Mouse (Mus musculus): ENCODE data around the gene St8sia1.

The St8sia1 gene

GRCm38 (mm10) chr6:142858937-142859336 is 105.3 kb downstream of the St8sia1 start:
- DNase-seq, result no peak

GRCm38 (mm10) chr6:142856258-142856874 is 107.9 kb downstream of the St8sia1 start:
- DNase-seq, result no peak

DNA sequence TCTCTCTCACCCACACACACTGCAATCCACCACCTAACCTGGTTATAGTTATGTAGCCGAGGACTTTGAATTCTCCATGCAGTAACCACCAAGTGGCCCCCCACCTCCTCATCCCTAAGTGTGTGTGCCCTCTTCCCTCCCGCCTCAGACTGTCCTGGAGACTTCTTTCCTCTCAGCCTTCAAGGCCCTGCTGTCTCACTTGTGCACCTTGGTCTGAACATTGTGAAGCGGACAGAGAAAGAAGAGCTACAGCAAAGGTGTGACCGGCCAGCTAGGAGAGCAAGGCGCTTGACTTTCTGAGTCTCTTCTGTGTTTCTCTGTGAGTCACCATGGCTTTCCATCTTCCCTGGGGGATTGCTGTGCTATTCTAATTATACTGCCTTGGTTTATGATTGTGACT is 108.5 kb downstream of the St8sia1 start:
- no peak for DNase-seq

DNA sequence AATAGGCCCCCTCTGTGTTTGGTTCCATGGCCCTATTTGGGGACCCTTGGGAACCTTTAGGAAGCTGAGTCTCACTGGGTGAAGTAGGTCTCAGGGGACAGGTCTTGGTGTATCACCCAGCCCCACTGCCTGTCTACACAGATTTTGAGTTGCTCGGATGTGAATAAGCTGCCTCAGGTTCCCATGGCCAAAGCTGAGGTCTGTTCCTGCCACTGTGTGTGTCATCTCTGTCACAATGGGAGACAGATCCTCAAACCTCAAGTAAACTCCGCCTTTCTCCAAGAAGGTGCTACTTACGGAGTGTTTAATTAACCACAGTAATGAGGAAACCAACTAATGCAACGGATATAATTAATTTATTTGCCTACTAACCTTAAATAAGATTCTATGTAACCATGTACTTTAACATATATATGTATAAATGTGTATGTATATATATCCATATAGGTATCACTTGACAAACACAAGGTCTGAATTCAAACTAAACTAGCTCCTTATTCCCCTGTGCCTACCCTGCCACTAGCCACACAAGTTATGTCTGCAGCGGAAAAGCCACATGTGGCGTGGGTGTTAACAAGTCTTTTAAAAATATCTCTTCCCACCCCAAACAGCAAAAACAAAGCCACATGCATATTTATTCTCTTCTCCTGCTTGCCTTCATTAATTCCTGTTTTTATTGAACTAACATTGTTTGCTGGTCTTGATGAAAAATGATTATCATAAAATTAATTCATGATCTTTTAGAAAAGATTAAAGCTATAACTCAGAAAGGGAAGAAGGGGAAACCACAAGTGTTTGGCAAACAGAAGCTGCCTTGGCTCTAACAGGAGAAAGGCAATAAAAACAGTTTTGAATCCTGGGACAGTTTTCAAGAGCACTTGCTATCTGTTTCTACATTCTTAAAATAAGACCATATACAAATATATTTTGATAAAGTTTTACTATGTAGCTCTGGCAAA is 111.6 kb downstream of the St8sia1 start:
- DNase-seq, result no peak

GRCm38 (mm10) chr6:142850436-142850835 is 113.8 kb downstream of the St8sia1 start:
- DNase-seq, result no peak

- no peak for DNase-seq
These were observed 114.9 kb downstream of the St8sia1 start for GRCm38 (mm10) chr6:142849326-142849725.

DNA sequence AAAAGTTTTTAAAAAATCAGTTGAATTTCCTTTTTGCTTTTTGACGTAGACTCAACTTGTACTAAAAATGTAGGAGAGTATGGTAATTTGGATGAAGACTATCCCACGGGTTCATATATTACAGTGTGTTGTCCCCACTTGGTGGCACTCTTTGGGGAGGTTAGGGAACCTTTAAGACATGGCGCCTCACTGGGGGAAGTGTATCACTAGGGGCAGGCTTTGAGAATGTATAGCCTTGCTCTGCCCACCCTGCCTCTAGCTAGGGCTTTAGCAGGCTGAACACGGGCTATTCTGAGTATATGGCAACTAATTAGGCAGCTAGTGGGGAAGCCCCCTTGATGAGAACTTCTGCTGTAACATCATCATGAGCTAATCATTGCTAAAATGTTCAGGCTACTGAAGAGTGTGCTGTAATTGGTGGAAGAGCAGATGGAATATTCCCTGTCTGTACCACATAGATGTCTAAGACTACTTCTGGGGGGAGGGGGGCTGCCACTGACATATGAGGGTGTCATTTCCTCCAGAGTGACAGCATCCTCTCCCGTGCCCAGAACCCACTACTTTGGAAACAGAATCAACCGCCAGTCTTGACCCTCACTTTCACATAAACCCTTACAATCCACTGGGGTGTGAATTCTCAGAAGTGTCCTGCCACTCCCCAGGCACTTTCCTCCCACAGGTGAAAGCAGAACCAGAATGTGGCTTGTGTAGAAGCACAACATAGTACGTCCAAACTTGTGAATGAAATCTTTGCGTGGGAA is 116.2 kb downstream of the St8sia1 start:
- DNase-seq, result no peak

GRCm38 (mm10) chr6:142846855-142847254 is 117.4 kb downstream of the St8sia1 start:
- DNase-seq, result no peak

DNA sequence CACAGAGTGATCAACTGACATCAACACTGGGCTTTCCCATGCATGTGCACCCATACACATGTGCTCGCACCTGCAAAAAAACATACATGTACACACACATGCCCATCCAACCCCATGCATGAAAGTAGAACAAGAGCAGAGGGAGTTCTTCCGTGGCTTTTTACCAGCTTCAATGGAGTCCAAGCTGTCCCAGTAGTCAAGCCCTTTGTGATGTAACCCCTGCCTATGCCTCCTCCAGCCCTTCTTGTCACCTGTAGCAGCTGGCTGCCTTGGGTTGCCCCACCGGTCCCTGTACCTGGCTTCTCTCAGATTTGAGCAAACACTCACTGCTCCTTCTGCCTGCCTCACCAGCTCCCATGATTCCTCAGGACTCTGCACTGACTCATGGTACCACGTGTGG is 119.2 kb downstream of the St8sia1 start:
- no peak for DNase-seq

DNA sequence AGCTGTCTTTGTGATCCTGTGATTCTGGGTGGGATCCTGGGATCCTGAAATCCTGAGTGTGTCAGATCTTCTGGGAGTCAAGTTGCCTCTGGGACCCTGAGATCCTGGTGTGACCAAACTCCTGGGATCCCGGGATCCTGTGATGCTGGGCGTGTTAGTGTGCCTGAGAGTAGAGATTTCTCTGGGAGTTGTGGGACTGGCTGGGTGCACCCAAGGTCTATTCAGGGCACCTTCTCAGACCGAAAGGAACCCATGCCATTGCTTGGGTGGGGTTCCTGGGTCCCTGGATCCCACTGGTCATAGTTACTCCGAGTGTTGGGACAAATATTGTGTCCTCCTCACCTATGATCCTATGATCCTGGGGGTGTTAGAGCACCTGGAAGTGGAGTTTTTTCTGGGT is 120.2 kb downstream of the St8sia1 start:
- DNase-seq, result no peak

DNA sequence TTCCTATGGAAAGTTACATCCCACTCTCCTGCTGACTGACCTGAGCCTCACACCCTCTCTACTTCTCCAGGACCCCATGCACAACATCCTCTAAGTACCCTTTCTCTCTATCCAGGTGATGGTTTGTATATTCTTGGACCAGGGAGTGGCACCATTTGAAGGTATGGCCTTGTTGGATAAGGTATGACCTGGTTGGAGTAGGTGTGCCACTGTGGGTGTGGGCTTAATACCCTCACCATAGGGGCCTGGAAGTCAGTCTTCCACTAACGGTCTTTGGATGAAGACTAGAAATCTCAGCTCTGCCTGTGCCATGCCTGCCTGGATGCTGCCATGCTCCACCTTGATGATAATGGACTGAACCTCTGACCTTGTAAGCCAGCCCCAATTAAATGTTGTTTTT is 125.8 kb downstream of the St8sia1 start:
- no peak for DNase-seq

GRCm38 (mm10) chr6:142837326-142837725 is 126.9 kb downstream of the St8sia1 start:
- no peak for DNase-seq

GRCm38 (mm10) chr6:142835726-142836125 is 128.5 kb downstream of the St8sia1 start:
- no peak for DNase-seq

DNA sequence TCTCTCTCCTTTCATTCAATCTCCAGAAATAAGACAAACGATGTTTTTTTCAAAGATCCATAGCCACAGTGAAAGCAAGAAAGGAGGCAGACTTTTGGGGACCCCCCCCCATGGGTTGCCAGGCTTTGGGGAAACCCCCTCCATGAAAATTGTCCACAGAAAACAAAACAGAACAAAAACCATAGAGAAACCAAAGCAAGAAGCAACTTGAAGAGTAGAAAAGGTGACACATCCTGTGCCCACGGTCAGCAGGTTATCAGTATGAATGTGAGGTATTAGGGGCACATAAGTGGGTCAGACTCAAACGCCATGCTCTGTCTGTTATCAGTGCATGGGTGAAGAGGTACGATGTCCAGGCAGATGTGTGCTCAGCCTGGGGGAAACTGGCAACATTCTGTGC is 129.3 kb downstream of the St8sia1 start:
- DNase-seq, result no peak

DNA sequence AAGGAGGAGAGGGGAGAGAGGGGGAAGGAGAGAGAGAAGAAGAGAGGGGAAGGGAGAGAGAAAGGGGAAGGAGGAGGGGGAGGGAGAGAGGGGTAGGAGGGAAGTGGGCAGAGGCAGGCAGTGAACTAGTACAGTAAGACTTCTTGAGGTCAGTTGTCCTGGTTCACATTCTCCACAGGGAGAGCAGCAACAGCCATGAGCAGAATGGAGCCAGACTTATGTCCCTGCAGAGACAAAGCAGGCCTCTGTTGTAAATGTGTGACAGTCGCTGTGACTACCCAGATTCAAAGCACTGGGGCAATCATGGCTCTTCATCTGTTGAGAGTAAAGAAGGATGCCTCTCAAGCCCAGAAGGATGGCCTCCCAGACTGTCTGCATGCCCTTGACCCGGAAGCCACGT is 132.5 kb downstream of the St8sia1 start:
- DNase-seq, result no peak

GRCm38 (mm10) chr6:142831243-142831642 is 133.0 kb downstream of the St8sia1 start:
- no peak for DNase-seq

- peak; percentile 33 for DNase-seq
These were observed 134.0 kb downstream of the St8sia1 start for GRCm38 (mm10) chr6:142830221-142830620.

DNA sequence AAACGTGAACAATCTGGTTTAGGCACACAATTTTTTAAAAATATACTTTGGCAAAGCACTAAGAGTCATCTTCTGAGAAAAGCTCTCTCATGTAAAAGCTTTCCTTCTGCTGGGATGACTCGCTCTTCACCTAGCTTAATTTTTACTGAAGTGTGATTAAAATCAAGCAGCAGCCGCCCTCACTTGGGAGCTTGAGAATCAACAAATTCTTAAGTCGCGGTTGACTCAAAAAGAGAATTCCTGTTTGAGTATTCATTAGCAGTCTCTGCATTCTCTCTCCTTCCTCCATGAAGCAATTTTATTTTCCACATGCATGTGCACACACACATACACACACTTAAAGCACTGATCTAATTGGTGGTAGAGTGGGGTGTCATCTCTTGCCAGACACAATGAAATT is 138.8 kb downstream of the St8sia1 start:
- no peak for DNase-seq

- no peak for DNase-seq
These were observed 141.1 kb downstream of the St8sia1 start for GRCm38 (mm10) chr6:142823008-142823787.

- no peak for DNase-seq
These were observed 145.9 kb downstream of the St8sia1 start for GRCm38 (mm10) chr6:142818306-142818705.

DNA sequence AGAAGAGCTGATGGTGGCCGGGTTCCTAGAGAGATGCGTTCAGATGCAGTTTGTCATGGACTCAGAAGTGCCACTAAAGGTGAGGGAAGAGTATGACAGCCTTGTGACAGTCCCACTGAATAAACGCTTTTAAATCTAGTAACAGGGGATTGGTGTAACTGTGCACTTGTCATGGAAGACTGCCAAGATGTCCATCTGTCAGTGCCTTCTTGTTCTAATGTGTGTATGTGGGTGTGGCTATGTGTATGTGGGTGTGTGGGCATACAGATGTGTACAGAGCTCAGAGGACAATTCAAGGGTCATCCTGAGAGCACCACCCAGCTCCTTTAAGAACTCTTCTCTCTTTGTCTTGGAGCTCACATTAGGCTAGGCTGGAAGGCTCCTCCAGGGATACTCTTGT is 148.7 kb downstream of the St8sia1 start:
- DNase-seq, result no peak

DNA sequence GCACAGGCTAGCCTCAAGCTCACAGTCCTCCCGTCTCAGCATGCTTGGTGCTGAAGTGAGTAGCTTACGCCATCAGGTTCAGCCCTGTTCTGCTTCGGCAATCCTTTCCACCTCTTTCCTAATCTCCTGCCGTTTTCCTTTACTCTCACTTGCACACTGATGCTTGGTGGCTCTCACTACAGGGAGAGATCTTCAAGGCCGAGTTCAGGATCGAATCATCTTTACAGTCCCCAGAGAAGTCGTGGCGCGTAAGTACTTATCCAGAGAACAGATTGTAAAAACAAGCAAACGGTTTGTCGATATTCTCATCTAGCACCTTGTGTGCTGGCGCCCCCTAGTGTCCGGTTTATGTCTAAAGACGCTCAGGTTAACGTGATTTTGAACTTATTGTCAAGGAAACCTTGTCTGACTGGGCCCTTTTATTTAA is 149.7 kb downstream of the St8sia1 start:
- DNase-seq, result peak; percentile 87

- DNase-seq, result peak; percentile 32
These were observed 150.2 kb downstream of the St8sia1 start for GRCm38 (mm10) chr6:142814011-142814410.
